Mouse (Mus musculus) heart, embryonic 16.5 days (tissue): ENCODE measurements around the gene Sphkap. TPM values are rescaled to one million over a fixed set of nuclear protein-coding genes. Genes with fewer than 3 reads are reported as not detected.

Source experiments
- ATAC-seq: fragments of 200-750 bp; cut with Nextera tagmentation; replicated peaks from 2 replicates; pipeline ENCODE4 v1.8.0; 2017; ENCODE audit warnings: moderate number of reproducible peaks; ENCODE audit not compliant: insufficient read depth, low FRiP score; ENCODE audit errors: extremely low read depth
- H3K27ac ChIP-seq: fragments of 300-500 bp; sonication (generic); 2 replicates; pipeline ENCODE4 v1.5.1; 2014; ENCODE audit warnings: mild to moderate bottlenecking, low read length, control low read depth, moderate library complexity
- H3K27me3 ChIP-seq: fragments of 300-500 bp; sonication (generic); 2 replicates; pipeline ENCODE4 v1.6.1; 2014; ENCODE audit warnings: low read length, mixed read lengths; ENCODE audit not compliant: control insufficient read depth, insufficient read depth
- H3K36me3 ChIP-seq: fragments of 300-500 bp; sonication (generic); 2 replicates; pipeline ENCODE4 v1.6.1; 2014; ENCODE audit not compliant: control insufficient read depth, insufficient read depth
- H3K4me1 ChIP-seq: fragments of 300-500 bp; sonication (generic); 2 replicates; pipeline ENCODE4 v1.6.1; 2014; ENCODE audit warnings: low read length, mixed read lengths; ENCODE audit not compliant: control insufficient read depth, insufficient read depth
- H3K4me2 ChIP-seq: fragments of 300-500 bp; sonication (generic); 2 replicates; pipeline ENCODE4 v1.6.1; 2014; ENCODE audit warnings: low read depth, mild to moderate bottlenecking, control low read depth, low read length
- H3K4me3 ChIP-seq: fragments of 300-500 bp; sonication (generic); 2 replicates; pipeline ENCODE4 v1.5.1; 2014; ENCODE audit warnings: mild to moderate bottlenecking, control low read depth, low read length
- H3K9ac ChIP-seq: fragments of 300-500 bp; sonication (generic); 2 replicates; pipeline ENCODE4 v1.6.1; 2014; ENCODE audit warnings: low read length, control low read depth
- H3K9me3 ChIP-seq: fragments of 300-500 bp; sonication (generic); replicated peaks from 2 replicates; pipeline ENCODE4 v1.6.1; 2016; ENCODE audit warnings: low read length; ENCODE audit not compliant: control insufficient read depth
- WGBS: fragments of 180-500 bp; shearing (Covaris S2); extraction: QIAGEN DNeasy Blood & Tissue Kit; methylation state at CpG from one replicate; pipeline ENCODE4 v1.1.7; 2014; 5-methylcytosine and 5-hydroxymethylcytosine counted together
- polyA plus RNA-seq: library from polyadenylated mRNA; unstranded; fragments of >200 nt; fragmentation: Nextera tagmentation; extraction: Ambion mirVana; gene quantifications from 2 replicates; pipeline ENCODE4 v1.2.1, GENCODE M21; 2015

The Sphkap gene
- polyA plus RNA-seq, 1 experiment from 2014 or later: 8.2 TPM

GRCm38 (mm10) chr1:83248235-83248746 is 159.7 kb downstream of the Sphkap start:
- no peaks in the 10 kb centered on the region for H3K9me3 ChIP-seq
- ATAC-seq: no peak
- H3K27me3 ChIP-seq: no peaks in the 10 kb centered on the region
- H3K9ac ChIP-seq: no peak overlapping the region
- H3K4me2 ChIP-seq: no peak overlapping the region
- no peak overlapping the region for H3K27ac ChIP-seq
- H3K36me3 ChIP-seq: no peaks in the 10 kb centered on the region
- no peaks in the 10 kb centered on the region for H3K4me1 ChIP-seq
- 79% methylated on average over 1 of the region's 1 CpGs for WGBS
- H3K4me3 ChIP-seq: no peak overlapping the region

GRCm38 (mm10) chr1:83227946-83228345 is 180.1 kb downstream of the Sphkap start:
- no peaks in the 10 kb centered on the region for H3K9me3 ChIP-seq
- no peak overlapping the region for H3K27ac ChIP-seq
- H3K36me3 ChIP-seq: no peaks in the 10 kb centered on the region
- no peak overlapping the region for H3K4me3 ChIP-seq
- H3K9ac ChIP-seq: no peak overlapping the region
- H3K4me2 ChIP-seq: no peak overlapping the region
- no peaks in the 10 kb centered on the region for H3K27me3 ChIP-seq
- 69% methylated on average over 3 of the region's 3 CpGs for WGBS
- no peak for ATAC-seq
- peaks cover 3% of the 10 kb centered on the region; the same call in 1 of the 2 replicates for H3K4me1 ChIP-seq

- H3K36me3 ChIP-seq: no peaks in the 10 kb centered on the region
- H3K4me1 ChIP-seq: peaks cover 3% of the 10 kb centered on the region; the same call in 1 of the 2 replicates
- H3K27me3 ChIP-seq: no peaks in the 10 kb centered on the region
- no peak overlapping the region for H3K9ac ChIP-seq
- no peak overlapping the region for H3K4me2 ChIP-seq
- H3K4me3 ChIP-seq: no peak overlapping the region
- ATAC-seq: no peak; the same call in 1 of the 2 replicates
- H3K9me3 ChIP-seq: peaks cover 3% of the 10 kb centered on the region
- no peak overlapping the region for H3K27ac ChIP-seq
Measured at GRCm38 (mm10) chr1:83224423-83224960, 183.5 kb downstream of the Sphkap start.

GRCm38 (mm10) chr1:83223072-83223471 is 184.9 kb downstream of the Sphkap start:
- H3K4me2 ChIP-seq: no peak overlapping the region
- H3K4me1 ChIP-seq: peaks cover 3% of the 10 kb centered on the region; the same call in 1 of the 2 replicates
- no peak for ATAC-seq
- no peak overlapping the region for H3K4me3 ChIP-seq
- WGBS: 57% methylated on average over 1 of the region's 1 CpGs
- H3K9ac ChIP-seq: no peak overlapping the region
- H3K27ac ChIP-seq: no peak overlapping the region
- H3K27me3 ChIP-seq: no peaks in the 10 kb centered on the region
- H3K36me3 ChIP-seq: no peaks in the 10 kb centered on the region
- peaks cover 3% of the 10 kb centered on the region for H3K9me3 ChIP-seq

- WGBS: 27% methylated on average over 1 of the region's 1 CpGs
- peaks cover 6% of the 10 kb centered on the region for H3K9me3 ChIP-seq
- H3K9ac ChIP-seq: no peak overlapping the region
- H3K36me3 ChIP-seq: no peaks in the 10 kb centered on the region
- H3K4me3 ChIP-seq: no peak overlapping the region
- no peak overlapping the region for H3K27ac ChIP-seq
- no peaks in the 10 kb centered on the region for H3K27me3 ChIP-seq
- ATAC-seq: no peak
- no peaks in the 10 kb centered on the region for H3K4me1 ChIP-seq
- no peak overlapping the region for H3K4me2 ChIP-seq
Measured at GRCm38 (mm10) chr1:83218260-83218659, 189.7 kb downstream of the Sphkap start.

- H3K27ac ChIP-seq: no peak overlapping the region
- H3K27me3 ChIP-seq: no peaks in the 10 kb centered on the region
- no peak for ATAC-seq
- no peak overlapping the region for H3K4me2 ChIP-seq
- H3K4me1 ChIP-seq: no peaks in the 10 kb centered on the region
- H3K9ac ChIP-seq: no peak overlapping the region
- no peak overlapping the region for H3K4me3 ChIP-seq
- no peaks in the 10 kb centered on the region for H3K36me3 ChIP-seq
- WGBS: 79% methylated on average over 1 of the region's 1 CpGs
- H3K9me3 ChIP-seq: no peaks in the 10 kb centered on the region
Measured at GRCm38 (mm10) chr1:83209981-83210380, 198.0 kb downstream of the Sphkap start.

Other genes with a start within 250 kb of the Sphkap start
- 0.25 and 0.41 TPM in 2 replicates for gene Daw1, start 248.4 kb downstream of the Sphkap start, polyA plus RNA-seq